Comparison of ENCODE assay signal across 10 mouse cellular contexts in genomic region chr2:4621471-4621985, GRCm38 (mm10). TPM values are rescaled to one million over a fixed set of nuclear protein-coding genes. Genes with fewer than 3 reads are reported as not detected.
DNase-seq lines count a peak whose midpoint lies in the region; ATAC-seq and TF ChIP-seq lines count a peak whose summit lies in the region.
"Had no signal": no experiment of that assay in that cellular context is flagged by ENCODE, and none has a peak within 500 bp of the region (broad histone marks: within the 10 kb centered on the region; RNA-seq: fewer than 3 reads in every experiment).

No protein-coding gene starts in this region.

- H3K27me3 ChIP-seq in hindbrain, postnatal 0 days (ENCODE audit: insufficient read depth, low read length) = no peaks in the 10 kb centered on the region
- H3K27me3 ChIP-seq in hindbrain, embryonic 16.5 days (replicated peaks; ENCODE audit: control insufficient read depth, insufficient read depth, low read length) = no peaks in the 10 kb centered on the region
- no peaks in the 10 kb centered on the region for H3K27me3 ChIP-seq in CH12.LX (replicated peaks)
- H3K27me3 ChIP-seq in embryonic facial prominence, embryonic 14.5 days (replicated peaks; ENCODE audit: control insufficient read depth, insufficient read depth, low read length) = no peaks in the 10 kb centered on the region
- H3K27me3 ChIP-seq in limb, embryonic 10.5 days (ENCODE audit: low read depth, poor library complexity, severe bottlenecking) = no peaks in the 10 kb centered on the region

- no peak for TF ChIP-seq CTCF in hindbrain, postnatal 0 days (IDR thresholded peaks at IDR 0.05; ENCODE audit: low read depth)
- TF ChIP-seq CTCF in CH12.LX (conservative IDR thresholded peaks at IDR 0.05 in 1 of 2, IDR thresholded peaks at IDR 0.05 in 1 of 2; ENCODE audit: low read depth in 2 of 2, low read length in 2 of 2) = no peak

- H3K27ac ChIP-seq in hindbrain, postnatal 0 days = no peak overlapping the region
- no peak overlapping the region for H3K27ac ChIP-seq in hindbrain, embryonic 16.5 days (ENCODE audit: low read depth, low read length)
- no peak overlapping the region for H3K27ac ChIP-seq in CH12.LX (ENCODE audit: insufficient read depth, low read depth)
- peak overlapping the region; percentile 88 for H3K27ac ChIP-seq in embryonic facial prominence, embryonic 14.5 days (replicated peaks; ENCODE audit: low read depth, low read length)
- peak overlapping the region; percentile 22; the same call in 1 of the 2 replicates for H3K27ac ChIP-seq in limb, embryonic 10.5 days

- H3K4me2 ChIP-seq in hindbrain, postnatal 0 days (ENCODE audit: low read depth, low read length) = no peak overlapping the region
- H3K4me2 ChIP-seq in hindbrain, embryonic 16.5 days (ENCODE audit: low read length) = no peak overlapping the region
- H3K4me2 ChIP-seq in CH12.LX (ENCODE audit: insufficient read depth, low read depth, poor library complexity, severe bottlenecking) = no peak overlapping the region
- peak overlapping the region; percentile 15; the same call in 1 of the 2 replicates for H3K4me2 ChIP-seq in embryonic facial prominence, embryonic 14.5 days (ENCODE audit: low read depth, low read length)

- no peak for TF ChIP-seq RAD21 in CH12.LX (IDR thresholded peaks at IDR 0.05; ENCODE audit: low read depth, low read length)

- H3K9ac ChIP-seq in hindbrain, postnatal 0 days (replicated peaks; ENCODE audit: low read length) = no peak overlapping the region
- H3K9ac ChIP-seq in hindbrain, embryonic 16.5 days (ENCODE audit: low read depth, low read length) = no peak overlapping the region
- no peak overlapping the region for H3K9ac ChIP-seq in CH12.LX (ENCODE audit: insufficient read depth, low read depth)
- H3K9ac ChIP-seq in embryonic facial prominence, embryonic 14.5 days (ENCODE audit: low read depth, low read length) = no peak overlapping the region

- H3K4me1 ChIP-seq in hindbrain, postnatal 0 days (ENCODE audit: insufficient read depth, low read length) = no peaks in the 10 kb centered on the region
- H3K4me1 ChIP-seq in hindbrain, embryonic 16.5 days (ENCODE audit: control insufficient read depth, insufficient read depth, low read depth, low read length) = no peaks in the 10 kb centered on the region
- peaks cover 0 to 5% of the 10 kb centered on the region in 2 experiments; a peak in 1 of 4 replicates for H3K4me1 ChIP-seq in CH12.LX (ENCODE audit: control insufficient read depth in 1 of 2, insufficient read depth in 2 of 2)
- peaks cover 14% of the 10 kb centered on the region for H3K4me1 ChIP-seq in embryonic facial prominence, embryonic 14.5 days (ENCODE audit: control insufficient read depth, insufficient read depth, low read length)
- H3K4me1 ChIP-seq in limb, embryonic 10.5 days = peaks cover 23% of the 10 kb centered on the region

- in situ Hi-C loops in CH12.LX (cut with MboI; ENCODE audit: low pct_ligation_motif_present, low pct_unique_long_range_greater_than_20kb, low sequenced_read_pairs) = no loop called here

- no peak overlapping the region for H3K4me3 ChIP-seq in hindbrain, postnatal 0 days (ENCODE audit: low read length)
- no peak overlapping the region for H3K4me3 ChIP-seq in hindbrain, embryonic 16.5 days (ENCODE audit: low read length)
- no peak overlapping the region for H3K4me3 ChIP-seq in CH12.LX (replicated peaks in 1 of 3; ENCODE audit: low read depth in 2 of 3, low read length in 2 of 3, poor library complexity in 1 of 3)
- no peak overlapping the region for H3K4me3 ChIP-seq in embryonic facial prominence, embryonic 14.5 days (ENCODE audit: low read depth, low read length)
- no peak overlapping the region for H3K4me3 ChIP-seq in limb, embryonic 10.5 days

- no peaks in the 10 kb centered on the region for H3K79me2 ChIP-seq in CH12.LX (replicated peaks; ENCODE audit: control insufficient read depth, extremely low read depth, insufficient read depth, poor library complexity, severe bottlenecking)

- peak; percentile 45; the same call in 1 of the 2 replicates for ATAC-seq in hindbrain, postnatal 0 days
- no peak for ATAC-seq in hindbrain, embryonic 16.5 days
- no peak for ATAC-seq in embryonic facial prominence, embryonic 14.5 days (ENCODE audit: low read depth)

- no peak for TF ChIP-seq EP300 in CH12.LX (IDR thresholded peaks at IDR 0.05; ENCODE audit: low read length)

- 62% methylated on average over 3 of the region's 3 CpGs for WGBS in hindbrain, postnatal 0 days
- 67% methylated on average over 3 of the region's 3 CpGs for whole genome bisulfite sequencing in hindbrain, embryonic 16.5 days
- WGBS in embryonic facial prominence, embryonic 14.5 days = 37% methylated on average over 3 of the region's 3 CpGs
- 84% methylated on average over 3 of the region's 3 CpGs for WGBS in limb, embryonic 10.5 days

- TF ChIP-seq POLR2A in CH12.LX (IDR thresholded peaks at IDR 0.05; ENCODE audit: low read depth, low read length) = no peak

- H3K36me3 ChIP-seq in hindbrain, postnatal 0 days (ENCODE audit: insufficient read depth, low read length) = peaks cover 15% of the 10 kb centered on the region
- peaks cover 9% of the 10 kb centered on the region; the same call in 1 of the 2 replicates for H3K36me3 ChIP-seq in hindbrain, embryonic 16.5 days (ENCODE audit: control insufficient read depth, insufficient read depth, low read length)
- peaks cover 16 to 35% of the 10 kb centered on the region in 2 experiments for H3K36me3 ChIP-seq in CH12.LX (replicated peaks in 1 of 2; ENCODE audit: control insufficient read depth in 1 of 2, insufficient read depth in 1 of 2, low read length in 1 of 2)
- H3K36me3 ChIP-seq in embryonic facial prominence, embryonic 14.5 days (ENCODE audit: control insufficient read depth, insufficient read depth, low read length) = peaks cover 28% of the 10 kb centered on the region
- H3K36me3 ChIP-seq in limb, embryonic 10.5 days = peaks cover 33% of the 10 kb centered on the region

- dilution Hi-C loops in CH12.LX (cut with MboI; ENCODE audit: extremely low pct_ligation_motif_present, extremely low pct_unique_long_range_greater_than_20kb, low sequenced_read_pairs) = no loop called here

- DNase-seq in hindbrain, postnatal 0 days (ENCODE audit: low spot score) = no peak
- no peak for DNase-seq in CH12.LX (ENCODE audit: extremely low read depth)
- DNase-seq in embryonic facial prominence, embryonic 14.5 days (ENCODE audit: low spot score) = peak; percentile 29
- DNase-seq in limb, embryonic 10.5 days (ENCODE audit: low spot score) = no peak
- DNase-seq in thymus, postnatal 0 days (ENCODE audit: low spot score) = no peak
- no peak for DNase-seq in layer of hippocampus, postnatal 10 days (ENCODE audit: low spot score in 2 of 2)
- DNase-seq: adrenal gland, postnatal 36 days; cerebellum, adult 2 months; spleen, adult 18-20 months had no signal

- H3K9me3 ChIP-seq in hindbrain, postnatal 0 days (ENCODE audit: low read length) = no peaks in the 10 kb centered on the region
- no peaks in the 10 kb centered on the region for H3K9me3 ChIP-seq in hindbrain, embryonic 16.5 days (ENCODE audit: control insufficient read depth, low read length)
- H3K9me3 ChIP-seq in CH12.LX (replicated peaks; ENCODE audit: low read length) = no peaks in the 10 kb centered on the region
- no peaks in the 10 kb centered on the region for H3K9me3 ChIP-seq in embryonic facial prominence, embryonic 14.5 days (ENCODE audit: control insufficient read depth, low read length)
- H3K9me3 ChIP-seq in limb, embryonic 10.5 days (replicated peaks) = no peaks in the 10 kb centered on the region

TF ChIP-seq in CH12.LX, 34 proteins besides CTCF, POLR2A, EP300 and RAD21:
- TF ChIP-seq ZMIZ1 (IDR thresholded peaks at IDR 0.05; ENCODE audit: low read depth, low read length) (no peak), POLR2AphosphoS2 (IDR thresholded peaks at IDR 0.05; ENCODE audit: low read depth, low read length) (0 out of 2 replicates have a peak, but pooled peaks have one; percentile 38), MAZ (IDR thresholded peaks at IDR 0.05; ENCODE audit: low read depth, low read length) (no peak), NRF1 (IDR thresholded peaks at IDR 0.05; ENCODE audit: low read depth, low read length) (no peak), TBP (conservative IDR thresholded peaks at IDR 0.05; ENCODE audit: low read depth, low read length) (no peak), MEF2A (IDR thresholded peaks at IDR 0.05; ENCODE audit: borderline replicate concordance, low read depth, low read length) (no peak), MAX (IDR thresholded peaks at IDR 0.05; ENCODE audit: low read length) (no peak)

RNA-seq across cellular contexts. Expression of gene Prpf18, which starts 30.4 kb away (rescaled TPM):
- 23.4 and 26.7 TPM in 2 replicates for total RNA-seq in hindbrain, postnatal 0 days (2014; rRNA removed)
- 27.1 and 28.9 TPM in 2 replicates for polyA plus RNA-seq in hindbrain, postnatal 0 days (2015; fragmentation: Nextera tagmentation; extraction: Ambion mirVana)
- 37.6 and 42.8 TPM in 2 replicates for polyA plus RNA-seq in hindbrain, embryonic 16.5 days (2015; fragmentation: Nextera tagmentation; extraction: Ambion mirVana)
- 23.5 and 23.8 TPM in 2 replicates for total RNA-seq in CH12.LX (2012; rRNA removed)
- total RNA-seq in CH12.LX (2014; rRNA removed) = 35.0 and 37.1 TPM in 2 replicates
- 37.6 and 38.5 TPM in 2 replicates for polyA plus RNA-seq in CH12.LX (2012; ENCODE audit: insufficient read length, low read depth)
- 29.3 and 31.9 TPM in 2 replicates for polyA plus RNA-seq in embryonic facial prominence, embryonic 14.5 days (2014; fragmentation: Nextera tagmentation; extraction: Ambion mirVana)
- polyA plus RNA-seq in limb, embryonic 10.5 days (2016; fragmentation: Nextera tagmentation; extraction: Ambion mirVana) = 37.5 and 42.1 TPM in 2 replicates
- 38.1 and 42.9 TPM in 2 replicates for polyA plus RNA-seq in thymus, postnatal 0 days (2015; fragmentation: Nextera tagmentation; extraction: Ambion mirVana)
- 10 to 100 TPM; 40.2 to 43.7 TPM for total RNA-seq in layer of hippocampus, postnatal 10 days (2021)

Comparison
In these comparisons a context has a peak if more than half of its experiments do, and no peak if none do; other contexts are left out.
1. H3K27ac ChIP-seq: peak in embryonic facial prominence, embryonic 14.5 days (single experiment) and limb, embryonic 10.5 days (single experiment); none in hindbrain, postnatal 0 days (single experiment), hindbrain, embryonic 16.5 days (single experiment) and CH12.LX (single experiment).